Mouse (Mus musculus): ENCODE measurements around the gene Carnmt1.

DNA sequence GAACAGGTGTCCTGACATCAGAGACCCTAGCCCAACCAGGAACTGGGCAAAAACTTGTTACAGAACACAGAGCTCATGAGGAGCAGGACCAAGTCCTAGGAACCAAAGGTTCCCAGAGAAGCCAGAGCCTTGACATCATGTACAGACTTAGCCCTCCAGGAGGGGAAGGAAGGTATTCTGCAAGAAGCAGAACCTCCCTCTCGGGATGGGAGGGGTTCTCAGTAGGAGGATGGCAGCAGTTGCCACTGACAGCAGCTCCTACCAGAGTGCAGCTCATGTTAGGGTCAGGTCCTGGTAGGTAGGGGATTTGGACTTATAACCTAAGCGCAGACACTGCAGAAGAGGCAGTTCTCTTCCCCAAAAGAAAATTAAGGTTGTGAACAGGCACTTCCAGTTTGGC lies 46.7 kb upstream of the Carnmt1 start:
- TF ChIP-seq POLR2A (IDR thresholded peaks at IDR 0.05; ENCODE audit: insufficient read depth, low read depth, low read length) (no peak), CTCF (IDR thresholded peaks at IDR 0.05) (no peak), EP300 (IDR thresholded peaks at IDR 0.05; ENCODE audit: insufficient read depth, low read depth, low read length) (no peak)
